Mouse (Mus musculus): ENCODE results near the gene Dnaic2. TPM values are rescaled to one million over a fixed set of nuclear protein-coding genes. Genes with fewer than 3 reads are reported as not detected.

Dnaic2 gene
- 0.95 TPM in 1 of 4 replicates, not detected in the others for total RNA-seq (2023)

GRCm38 (mm10) chr11:114726965-114727825 is at the start of gene Dnaic2:
Gene Dnaic2, plus strand, starts transcription at chr11:114727408.

GRCm38 (mm10) chr11:114764820-114765818 is 37.9 kb downstream of the Dnaic2 start, which contains the start of gene Kif19a:
Gene Kif19a, plus strand, starts transcription at chr11:114765388.

GRCm38 (mm10) chr11:114795848-114796322 is 68.7 kb downstream of the Dnaic2 start, which contains the start of gene Btbd17:
Gene Btbd17, minus strand, starts transcription at chr11:114795945.

GRCm38 (mm10) chr11:114798624-114799023 is 71.4 kb downstream of the Dnaic2 start, which contains the start of gene Gpr142:
Gene Gpr142, plus strand, starts transcription at chr11:114798924.

Other genes with a start within 250 kb of the Dnaic2 start
- 2,009 to 2,242 TPM (median 2,147 TPM) in 4 replicates for gene Rpl38, start 58.9 kb upstream of the Dnaic2 start, total RNA-seq (2023)
- 2.2 to 4.9 TPM (median 3.2 TPM) in 4 replicates for gene Ttyh2, start 52.0 kb upstream of the Dnaic2 start, total RNA-seq (2023)
- 4.1 to 5.1 TPM (median 5.0 TPM) in 4 replicates for gene Kif19a, start 38.0 kb downstream of the Dnaic2 start, total RNA-seq (2023)
- gene Btbd17, start 68.5 kb downstream of the Dnaic2 start, total RNA-seq (2023), result not detected in 4 replicates
- not detected in 4 replicates for gene Gpr142, start 71.5 kb downstream of the Dnaic2 start, total RNA-seq (2023)
- gene Gprc5c, start 123.7 kb downstream of the Dnaic2 start, total RNA-seq (2023), result 0.19 to 1.4 TPM (median 0.21 TPM) in 3 of 4 replicates, not detected in the other
- 0.63 to 0.91 TPM (median 0.76 TPM) in 4 replicates for gene Cd300a, start 162.6 kb downstream of the Dnaic2 start, total RNA-seq (2023)
- gene Cd300lb, start 207.0 kb downstream of the Dnaic2 start, total RNA-seq (2023), result not detected in 4 replicates
- gene Cd300c, start 241.7 kb downstream of the Dnaic2 start, total RNA-seq (2023), result not detected in 4 replicates